ENCODE assay signal across 8 mouse cellular contexts in the genomic region with DNA sequence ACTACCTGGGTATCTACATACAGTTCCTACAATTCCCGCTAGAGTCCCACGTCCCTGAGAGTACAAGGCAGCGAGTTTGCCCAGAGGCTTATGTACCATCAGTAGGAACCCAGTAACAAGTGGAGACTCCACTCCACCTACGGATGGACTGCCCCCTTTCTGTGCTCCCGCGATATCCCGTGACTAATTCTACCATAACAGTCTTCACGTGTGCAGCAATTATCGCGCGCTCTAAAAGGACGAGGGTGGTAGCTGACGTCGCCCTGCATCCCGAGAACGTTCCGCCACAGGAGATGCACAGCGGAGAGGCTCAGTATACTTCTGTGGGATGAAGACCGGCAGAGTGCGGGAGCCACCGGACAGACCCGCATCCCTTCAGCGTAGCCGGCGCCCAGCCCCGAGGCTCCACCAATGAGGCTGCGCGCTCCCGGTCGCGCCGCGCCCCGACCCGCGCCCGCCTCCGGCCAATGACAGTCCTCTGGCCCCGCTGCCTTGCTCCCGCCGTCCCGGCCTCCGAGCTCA. TPM values are rescaled to one million over a fixed set of nuclear protein-coding genes. Genes with fewer than 3 reads are reported as not detected.
DNase-seq lines count a peak whose midpoint lies in the region; ATAC-seq and TF ChIP-seq lines count a peak whose summit lies in the region.

No protein-coding gene starts in this region.

- under 1% methylated on average over 43 of the region's 43 CpGs for WGBS in hindbrain, embryonic 13.5 days
- WGBS in lung, embryonic 16.5 days = under 1% methylated on average over 41 of the region's 43 CpGs

- H3K4me1 ChIP-seq in cortical plate, adult 2 months (ENCODE audit: control insufficient read depth, insufficient read depth, low read length) = 0 out of 2 replicates have a peak, but pooled peaks cover 2% of the 10 kb centered on the region
- peaks cover 8% of the 10 kb centered on the region for H3K4me1 ChIP-seq in hindbrain, embryonic 13.5 days (replicated peaks)
- 0 out of 2 replicates have a peak, but pooled peaks cover 3% of the 10 kb centered on the region for H3K4me1 ChIP-seq in lung, embryonic 16.5 days (replicated peaks; ENCODE audit: control insufficient read depth, insufficient read depth, low read length)

- H3K9me3 ChIP-seq in hindbrain, embryonic 13.5 days = no peaks in the 10 kb centered on the region
- no peaks in the 10 kb centered on the region for H3K9me3 ChIP-seq in lung, embryonic 16.5 days (ENCODE audit: control insufficient read depth, low read length)

- peak; percentile 58; the same call in 1 of the 2 replicates for TF ChIP-seq POLR2A in cortical plate, adult 2 months (IDR thresholded peaks at IDR 0.05; ENCODE audit: extremely low read depth, insufficient read depth, low read length)

- 0 out of 2 replicates have a peak overlapping the region, but pooled peaks have one; percentile 20 for H3K27ac ChIP-seq in cortical plate, adult 2 months (ENCODE audit: insufficient read depth, low read length)
- H3K27ac ChIP-seq in hindbrain, embryonic 13.5 days = peak overlapping the region; percentile 94
- H3K27ac ChIP-seq in lung, embryonic 16.5 days (ENCODE audit: low read length) = peak overlapping the region; percentile 48; the same call in 1 of the 2 replicates

- peak overlapping the region; percentile 52 for H3K4me3 ChIP-seq in cortical plate, adult 2 months (ENCODE audit: insufficient read depth, low read length)
- H3K4me3 ChIP-seq in hindbrain, embryonic 13.5 days = peak overlapping the region; percentile 90
- H3K4me3 ChIP-seq in lung, embryonic 16.5 days (ENCODE audit: low read length) = peak overlapping the region; percentile 85

- peak overlapping the region; percentile 61 for H3K4me2 ChIP-seq in hindbrain, embryonic 13.5 days
- peak overlapping the region; percentile 88 for H3K4me2 ChIP-seq in lung, embryonic 16.5 days (ENCODE audit: low read depth, low read length)

- peak; percentile 39; the same call in 1 of the 2 replicates for TF ChIP-seq CTCF in cortical plate, adult 2 months (IDR thresholded peaks at IDR 0.05; ENCODE audit: extremely low read depth, insufficient read depth, low read length)

- peak overlapping the region; percentile 94 for H3K9ac ChIP-seq in hindbrain, embryonic 13.5 days
- peak overlapping the region; percentile 84 for H3K9ac ChIP-seq in lung, embryonic 16.5 days (ENCODE audit: low read length)

- no peaks in the 10 kb centered on the region for H3K27me3 ChIP-seq in hindbrain, embryonic 13.5 days
- no peaks in the 10 kb centered on the region for H3K27me3 ChIP-seq in lung, embryonic 16.5 days (ENCODE audit: control insufficient read depth, insufficient read depth, low read depth, low read length)

- peak; percentile 74 for DNase-seq in adrenal gland, postnatal 25 days
- peak; percentile 39 to 65 for DNase-seq in frontal cortex, postnatal 36 days (ENCODE audit: low spot score in 2 of 2)
- peak; percentile 27 to 68 for DNase-seq in layer of hippocampus, postnatal 14 days (ENCODE audit: low spot score in 2 of 2)
- peak; percentile 91 for DNase-seq in retina, postnatal 1 day
- no peak for DNase-seq in T-cell, adult 2 months (ENCODE audit: low spot score)

- no peaks in the 10 kb centered on the region for H3K36me3 ChIP-seq in hindbrain, embryonic 13.5 days
- no peaks in the 10 kb centered on the region for H3K36me3 ChIP-seq in lung, embryonic 16.5 days (ENCODE audit: control insufficient read depth, insufficient read depth, low read length)

- peak; percentile 92 for ATAC-seq in hindbrain, embryonic 13.5 days (ENCODE audit: low FRiP score)
- ATAC-seq in lung, embryonic 16.5 days (ENCODE audit: low read depth) = peak; percentile 93

RNA-seq across cellular contexts. Expression of gene Ranbp17, which starts 0.6 kb away (rescaled TPM):
- 5.3 and 5.9 TPM in 2 replicates for total RNA-seq in adrenal gland, postnatal 25 days (2021)
- polyA plus RNA-seq in cortical plate, adult 2 months (2012; rRNA removed) = 3.4 and 3.6 TPM in 2 replicates
- polyA plus RNA-seq in hindbrain, embryonic 13.5 days (2015; fragmentation: Nextera tagmentation; extraction: Ambion mirVana) = 7.8 and 8.9 TPM in 2 replicates
- 1 to 10 TPM; 7.6 to 8.8 TPM for total RNA-seq in layer of hippocampus, postnatal 14 days (2021)
- polyA plus RNA-seq in lung, embryonic 16.5 days (2015; fragmentation: Nextera tagmentation; extraction: Ambion mirVana) = 4.0 and 5.3 TPM in 2 replicates

Comparison
In these comparisons a context has a peak if more than half of its experiments do, and no peak if none do; other contexts are left out.
1. H3K27ac ChIP-seq: peak in every context shown above with its lines; median percentile 94 in hindbrain, embryonic 13.5 days; 48 in lung, embryonic 16.5 days; 20 in cortical plate, adult 2 months.